8 mouse cellular contexts compared by ENCODE assay signal in genomic region chrX:53670294-53670693, GRCm38 (mm10). TPM values are rescaled to one million over a fixed set of nuclear protein-coding genes. Genes with fewer than 3 reads are reported as not detected.
DNase-seq lines count a peak whose midpoint lies in the region; ATAC-seq and TF ChIP-seq lines count a peak whose summit lies in the region.

Rtl8b (minus strand) TSS chrX:53670408.

- no peaks in the 10 kb centered on the region for H3K4me1 ChIP-seq in intestine, postnatal 0 days (replicated peaks; ENCODE audit: control insufficient read depth, insufficient read depth, low read length)
- no peaks in the 10 kb centered on the region for H3K4me1 ChIP-seq in midbrain, embryonic 10.5 days

- H3K9me3 ChIP-seq in intestine, postnatal 0 days (ENCODE audit: control insufficient read depth), result no peaks in the 10 kb centered on the region
- H3K9me3 ChIP-seq in midbrain, embryonic 10.5 days (replicated peaks), result no peaks in the 10 kb centered on the region

- no peak within 1 kb of the TSS for H3K27ac ChIP-seq in intestine, postnatal 0 days (ENCODE audit: low read depth, low read length)
- H3K27ac ChIP-seq in midbrain, embryonic 10.5 days (replicated peaks), result peak within 1 kb of the TSS; percentile 72

- no peaks in the 10 kb centered on the region for H3K27me3 ChIP-seq in intestine, postnatal 0 days (replicated peaks; ENCODE audit: control insufficient read depth, insufficient read depth, low read length)
- H3K27me3 ChIP-seq in midbrain, embryonic 10.5 days (ENCODE audit: low read depth, poor library complexity, severe bottlenecking), result no peaks in the 10 kb centered on the region

- intact Hi-C loops in left cerebral cortex, postnatal 36 days (cut with DNase I), result loop anchor here (5.0 kb wide), 1 partner anchor 63 kb away; the partner anchor contains the start of genes Gm14597 and Rtl8c

- H3K9ac ChIP-seq in intestine, postnatal 0 days (ENCODE audit: low read depth, low read length), result no peak within 1 kb of the TSS

- no peaks in the 10 kb centered on the region for H3K36me3 ChIP-seq in intestine, postnatal 0 days (ENCODE audit: control insufficient read depth, insufficient read depth)
- H3K36me3 ChIP-seq in midbrain, embryonic 10.5 days, result no peaks in the 10 kb centered on the region

- ATAC-seq in granulocyte monocyte progenitor cell, adult 5-6 weeks (replicated peaks; ENCODE audit: poor library complexity, severe bottlenecking), result peak; percentile 97
- peak; percentile 77 for ATAC-seq in intestine, postnatal 0 days

- TF ChIP-seq CTCF in intestine, postnatal 0 days (IDR thresholded peaks at IDR 0.05; ENCODE audit: low read depth), result no peak

- peak; percentile 77 for DNase-seq in adrenal gland, adult 8-10 months
- peak; percentile 66 for DNase-seq in embryo, embryonic 11.5 days (ENCODE audit: low read depth, low spot score)
- peak; percentile 79 to 80 for DNase-seq in left cerebral cortex, postnatal 36 days (ENCODE audit: low spot score in 2 of 2)
- DNase-seq in midbrain, embryonic 10.5 days (ENCODE audit: low spot score), result peak; percentile 78
- DNase-seq in right cerebral cortex, postnatal 36 days (ENCODE audit: low spot score in 2 of 2), result peak; percentile 77 to 86
- DNase-seq in urinary bladder, postnatal 4 days (ENCODE audit: low spot score in 2 of 2), result peak; percentile 69 to 77

- peak within 1 kb of the TSS; percentile 23; the same call in 1 of the 2 replicates for H3K4me3 ChIP-seq in intestine, postnatal 0 days (ENCODE audit: low read depth, low read length)
- peak within 1 kb of the TSS; percentile 43 for H3K4me3 ChIP-seq in midbrain, embryonic 10.5 days

- H3K4me2 ChIP-seq in intestine, postnatal 0 days (replicated peaks; ENCODE audit: low read depth), result peak within 1 kb of the TSS; percentile 45; the same call in 1 of the 2 replicates

- WGBS in intestine, postnatal 0 days, result 24% methylated on average over 13 of the region's 15 CpGs
- WGBS in midbrain, embryonic 10.5 days, result 21% methylated on average over 13 of the region's 15 CpGs

RNA-seq across cellular contexts. Expression of gene Rtl8b, which starts in this region (rescaled TPM):
- 100 to 1,000 TPM in 3 of 4 experiments, 10 to 100 TPM in 1; 100.0 to 122 (median 105) TPM for total RNA-seq in adrenal gland, adult 8-10 months (2022)
- total RNA-seq in granulocyte monocyte progenitor cell, adult 5-6 weeks (2014; fragmentation: Nextera tagmentation), result 14.0 and 17.1 TPM in 2 replicates
- total RNA-seq in granulocyte monocyte progenitor cell, adult 5-6 weeks (2017), result 2.8 and 3.4 TPM in 2 replicates
- 38.4 and 39.1 TPM in 2 replicates for polyA plus RNA-seq in intestine, postnatal 0 days (2015; fragmentation: Nextera tagmentation; extraction: Ambion mirVana)
- 100 to 1,000 TPM; 236 to 284 TPM for total RNA-seq in left cerebral cortex, postnatal 36 days (2021)
- polyA plus RNA-seq in midbrain, embryonic 10.5 days (2016; fragmentation: Nextera tagmentation; extraction: Ambion mirVana), result 55.9 and 62.4 TPM in 2 replicates

Comparison
In these comparisons a context has a peak if more than half of its experiments do, and no peak if none do; other contexts are left out.
1. RNA of gene Rtl8b (total RNA-seq): 236 to 284 TPM in left cerebral cortex, postnatal 36 days and 100.0 to 122 TPM in adrenal gland, adult 8-10 months; 2.8 to 17.1 TPM in granulocyte monocyte progenitor cell, adult 5-6 weeks; every median in the first group is over 4 times any median in the second.
2. Peak in every context shown above with its lines, with median percentiles within 50 percentile points of each other: DNase-seq.